Mouse (Mus musculus): ENCODE measurements around the gene Gm11037. TPM values are rescaled to one million over a fixed set of nuclear protein-coding genes. Genes with fewer than 3 reads are reported as not detected.

The Gm11037 gene
- polyA plus RNA-seq, 1 experiment from 2014 or later, result not detected

DNA sequence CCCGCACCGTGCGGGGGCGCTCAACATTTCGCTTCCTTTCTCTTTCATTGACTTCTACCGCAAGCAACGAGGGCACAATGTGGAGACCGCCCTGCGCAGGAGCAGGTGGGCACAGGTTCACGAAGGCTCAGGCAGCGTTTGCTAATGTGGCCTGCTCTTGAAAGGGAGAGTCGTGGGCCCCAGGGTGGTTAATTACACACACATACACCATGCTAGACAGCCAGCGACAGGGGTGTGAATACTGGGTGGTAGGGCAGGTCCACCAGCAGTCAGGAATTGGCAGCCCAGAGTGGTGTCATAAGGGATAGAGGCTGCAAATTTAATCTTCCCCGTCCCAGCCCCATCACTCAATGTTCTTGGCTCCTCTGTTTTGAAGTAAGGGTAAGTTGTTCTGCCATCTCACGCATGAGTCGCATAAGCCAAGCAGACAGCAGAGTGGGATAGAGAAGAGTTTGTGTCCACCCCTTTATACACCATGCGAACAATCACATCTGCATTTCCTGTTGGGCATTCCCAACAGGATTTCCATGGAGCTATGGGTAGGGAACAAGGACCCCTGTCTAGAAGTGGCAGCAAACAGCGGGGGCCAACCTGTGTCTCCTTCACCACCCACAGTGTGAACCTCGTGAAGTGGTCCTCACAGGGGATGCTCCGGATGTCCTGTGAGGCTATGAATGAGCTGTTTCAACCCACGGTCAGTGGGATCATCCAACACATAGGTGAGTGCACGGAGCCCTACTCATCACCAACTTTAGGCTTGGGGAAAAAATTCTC lies 9.9 kb downstream of the Gm11037 start:
- no peak overlapping the region for H3K27ac ChIP-seq (replicated peaks)
- peaks cover 5% of the 10 kb centered on the region for H3K4me1 ChIP-seq (replicated peaks)
- H3K9me3 ChIP-seq, result no peaks in the 10 kb centered on the region
- H3K36me3 ChIP-seq, result peaks cover 56% of the 10 kb centered on the region
- no peak for ATAC-seq (ENCODE audit: low read depth)
- no peak overlapping the region for H3K4me2 ChIP-seq
- no peaks in the 10 kb centered on the region for H3K27me3 ChIP-seq
- H3K4me3 ChIP-seq, result no peak overlapping the region
- WGBS, result 69% methylated on average over 22 of the region's 22 CpGs
- H3K9ac ChIP-seq, result no peak overlapping the region

GRCm38 (mm10) chr2:131145121-131145520 lies 11.8 kb downstream of the Gm11037 start:
- H3K27ac ChIP-seq (replicated peaks), result no peak overlapping the region
- WGBS, result 69% methylated on average over 13 of the region's 13 CpGs
- no peaks in the 10 kb centered on the region for H3K9me3 ChIP-seq
- no peak overlapping the region for H3K9ac ChIP-seq
- no peaks in the 10 kb centered on the region for H3K27me3 ChIP-seq
- ATAC-seq (ENCODE audit: low read depth), result no peak
- peaks cover 5% of the 10 kb centered on the region for H3K4me1 ChIP-seq (replicated peaks)
- H3K4me3 ChIP-seq, result no peak overlapping the region
- H3K4me2 ChIP-seq, result no peak overlapping the region
- peaks cover 70% of the 10 kb centered on the region for H3K36me3 ChIP-seq

DNA sequence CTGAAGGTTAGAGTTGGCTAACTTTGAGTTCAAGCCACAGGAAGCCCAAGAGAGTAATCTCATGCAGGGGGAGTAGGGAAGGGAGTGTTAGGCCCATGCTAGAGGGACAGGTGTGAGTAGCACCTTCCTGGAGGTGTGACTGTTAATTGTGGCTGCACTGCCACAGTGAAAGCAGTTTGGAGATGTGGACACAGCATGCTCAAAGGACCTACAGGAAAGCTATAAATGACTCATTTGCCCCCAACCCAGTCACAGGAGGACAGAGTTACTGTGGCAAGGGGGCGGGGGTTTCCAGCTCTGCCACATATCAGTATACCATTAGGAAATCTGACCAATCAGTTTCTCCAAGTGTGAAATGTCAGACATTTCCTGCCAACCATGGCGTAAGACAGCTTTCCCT lies 12.2 kb downstream of the Gm11037 start:
- H3K9ac ChIP-seq, result no peak overlapping the region
- WGBS, result 88% methylated on average over 2 of the region's 2 CpGs
- ATAC-seq (ENCODE audit: low read depth), result no peak
- no peaks in the 10 kb centered on the region for H3K27me3 ChIP-seq
- no peak overlapping the region for H3K27ac ChIP-seq (replicated peaks)
- peaks cover 5% of the 10 kb centered on the region for H3K4me1 ChIP-seq (replicated peaks)
- H3K36me3 ChIP-seq, result peaks cover 74% of the 10 kb centered on the region
- H3K9me3 ChIP-seq, result no peaks in the 10 kb centered on the region
- no peak overlapping the region for H3K4me3 ChIP-seq
- no peak overlapping the region for H3K4me2 ChIP-seq

- Histone ChIP-seq H3K4me2 (no peak overlapping the region), H3K4me3 (no peak overlapping the region), H3K27me3 (no peaks in the 10 kb centered on the region), H3K9me3 (no peaks in the 10 kb centered on the region), H3K4me1 (replicated peaks) (peaks cover 5% of the 10 kb centered on the region), H3K36me3 (peaks cover 82% of the 10 kb centered on the region), H3K27ac (replicated peaks) (no peak overlapping the region), H3K9ac (no peak overlapping the region)
- ATAC-seq (ENCODE audit: low read depth), result no peak
- 91% methylated on average over 21 of the region's 21 CpGs for WGBS
Measured at GRCm38 (mm10) chr2:131146193-131147042, 13.1 kb downstream of the Gm11037 start.

DNA sequence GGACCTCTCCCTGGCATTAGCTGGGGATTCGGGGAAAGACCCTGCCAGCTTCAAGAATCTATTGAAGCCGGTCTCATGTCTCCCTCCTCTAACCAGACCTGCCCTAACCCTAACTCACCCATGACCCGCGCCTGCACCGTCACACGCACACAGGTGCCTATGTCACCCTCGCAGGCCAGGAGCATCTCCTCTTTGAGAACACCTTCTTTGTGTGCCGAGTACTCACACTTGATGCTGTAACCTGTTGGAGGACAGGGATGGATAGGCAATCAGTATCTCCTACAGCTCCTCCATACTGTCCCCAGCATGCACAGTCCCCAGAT lies 13.7 kb downstream of the Gm11037 start:
- 95% methylated on average over 8 of the region's 8 CpGs for WGBS
- Histone ChIP-seq H3K27me3 (no peaks in the 10 kb centered on the region), H3K4me1 (replicated peaks) (peaks cover 5% of the 10 kb centered on the region), H3K4me2 (no peak overlapping the region), H3K36me3 (peaks cover 88% of the 10 kb centered on the region), H3K9ac (no peak overlapping the region), H3K27ac (replicated peaks) (no peak overlapping the region), H3K4me3 (no peak overlapping the region), H3K9me3 (no peaks in the 10 kb centered on the region)
- no peak for ATAC-seq (ENCODE audit: low read depth)

DNA sequence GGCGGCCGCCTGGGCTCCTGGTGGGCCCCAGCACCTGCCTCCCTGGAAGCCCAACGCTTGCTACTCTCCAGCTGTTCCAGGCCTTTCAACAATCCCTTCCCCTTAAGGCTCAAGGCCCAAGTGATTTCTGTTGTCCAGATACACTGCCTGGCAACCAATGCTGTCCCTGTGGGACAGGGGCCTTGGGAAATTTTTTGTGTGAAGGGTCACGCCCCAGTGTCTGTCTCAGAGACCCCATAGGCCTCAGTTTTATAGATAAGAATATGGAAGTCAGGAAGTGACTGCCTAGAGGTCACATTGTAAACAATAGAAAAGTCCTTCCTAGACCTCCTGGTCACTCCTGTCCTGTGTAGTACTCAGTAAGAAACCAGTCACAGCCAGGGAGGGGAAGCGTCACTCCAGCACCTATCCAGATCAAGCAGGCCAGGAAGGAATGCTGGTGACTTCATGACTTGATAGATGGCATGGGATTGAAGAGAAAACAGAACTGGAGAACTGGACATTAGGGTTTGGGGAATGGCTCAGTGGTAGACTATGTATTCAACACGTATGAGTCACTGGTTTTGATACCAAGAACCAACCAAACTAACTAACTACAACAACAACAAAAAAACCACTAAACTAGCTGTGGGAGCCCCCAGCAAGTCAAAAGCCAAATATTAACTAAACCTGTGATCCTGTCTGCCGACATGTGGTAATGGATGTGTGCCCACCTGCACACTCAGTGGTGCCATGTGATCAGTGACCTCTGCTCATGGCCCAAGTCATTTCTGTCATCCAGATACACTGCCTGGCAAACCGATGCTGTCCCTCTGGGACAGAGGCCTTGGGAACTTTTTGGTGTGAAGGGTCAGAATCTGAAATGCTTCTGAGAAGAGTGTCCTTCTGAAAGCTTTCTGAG lies 15.3 kb downstream of the Gm11037 start:
- no peak for ATAC-seq (ENCODE audit: low read depth)
- no peaks in the 10 kb centered on the region for H3K9me3 ChIP-seq

DNA sequence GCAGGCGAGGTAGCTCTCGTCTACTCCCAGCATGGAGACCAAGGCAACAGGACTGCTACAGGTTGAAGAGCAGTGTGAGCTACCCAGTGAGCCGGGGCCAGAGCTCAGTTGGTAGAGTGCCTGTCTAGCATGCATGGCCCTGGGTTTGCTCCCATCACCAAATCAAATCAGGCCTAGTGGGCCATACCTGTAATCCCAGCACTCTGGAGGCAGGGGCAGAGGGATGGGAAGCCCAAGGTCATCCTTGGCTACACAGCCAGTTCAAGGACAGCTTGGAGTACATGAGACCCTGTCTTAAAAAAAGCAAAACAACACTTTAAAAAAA lies 15.9 kb downstream of the Gm11037 start:
- ATAC-seq (ENCODE audit: low read depth), result no peak
- Histone ChIP-seq H3K4me1 (replicated peaks) (no peaks in the 10 kb centered on the region), H3K4me2 (no peak overlapping the region), H3K9ac (no peak overlapping the region), H3K36me3 (peaks cover 91% of the 10 kb centered on the region), H3K4me3 (no peak overlapping the region), H3K27ac (replicated peaks) (no peak overlapping the region), H3K27me3 (no peaks in the 10 kb centered on the region), H3K9me3 (no peaks in the 10 kb centered on the region)
- WGBS, result 96% methylated on average over 3 of the region's 3 CpGs

More for the DNA sequence above, 15.3 kb downstream of the Gm11037 start:
- WGBS, result 89% methylated on average over 8 of the region's 8 CpGs
- Histone ChIP-seq H3K4me3 (no peak overlapping the region), H3K36me3 (peaks cover 95% of the 10 kb centered on the region), H3K9ac (no peak overlapping the region), H3K27ac (replicated peaks) (no peak overlapping the region), H3K4me1 (replicated peaks) (no peaks in the 10 kb centered on the region), H3K4me2 (no peak overlapping the region), H3K27me3 (no peaks in the 10 kb centered on the region)

DNA sequence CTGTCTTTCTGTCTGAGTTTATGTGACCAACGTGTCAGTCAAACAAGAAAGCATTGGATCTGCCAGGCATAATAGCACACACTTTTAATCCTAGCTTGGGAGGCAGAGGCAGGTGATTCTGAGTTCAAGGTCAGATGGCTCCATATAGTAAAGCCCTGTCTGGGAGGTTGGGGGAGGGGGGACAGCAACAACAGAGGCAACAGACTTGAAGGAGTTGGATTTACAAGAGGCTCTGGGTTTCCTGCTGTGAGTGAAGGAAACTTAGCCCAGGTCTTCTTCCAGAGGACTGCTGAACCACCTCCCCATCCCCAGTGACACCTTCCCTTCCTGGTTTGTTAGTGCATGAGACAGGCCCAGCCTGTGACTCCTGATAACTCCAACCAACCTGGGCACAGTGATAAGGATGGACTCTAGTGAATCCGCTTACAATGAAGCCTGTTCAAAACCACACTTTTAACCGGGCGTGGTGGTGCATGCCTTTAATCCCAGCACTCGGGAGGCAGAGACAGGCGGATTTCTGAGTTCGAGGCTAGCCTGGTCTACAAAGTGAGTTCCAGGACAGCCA lies 19.0 kb downstream of the Gm11037 start:
- Histone ChIP-seq H3K4me1 (replicated peaks) (peaks cover 13% of the 10 kb centered on the region), H3K27me3 (no peaks in the 10 kb centered on the region), H3K4me3 (no peak overlapping the region), H3K36me3 (peaks cover 66% of the 10 kb centered on the region), H3K9me3 (no peaks in the 10 kb centered on the region), H3K27ac (replicated peaks) (no peak overlapping the region), H3K9ac (no peak overlapping the region), H3K4me2 (no peak overlapping the region)
- 93% methylated on average over 7 of the region's 7 CpGs for WGBS
- ATAC-seq (ENCODE audit: low read depth), result no peak

- ATAC-seq (ENCODE audit: low read depth), result no peak
- WGBS, result 94% methylated on average over 4 of the region's 4 CpGs
- Histone ChIP-seq H3K27me3 (no peaks in the 10 kb centered on the region), H3K4me2 (no peak overlapping the region), H3K36me3 (peaks cover 48% of the 10 kb centered on the region), H3K27ac (replicated peaks) (no peak overlapping the region), H3K4me3 (no peak overlapping the region), H3K4me1 (replicated peaks) (peaks cover 31% of the 10 kb centered on the region), H3K9ac (no peak overlapping the region), H3K9me3 (no peaks in the 10 kb centered on the region)
Measured at GRCm38 (mm10) chr2:131154036-131154435, 20.7 kb downstream of the Gm11037 start.

- Histone ChIP-seq H3K4me1 (replicated peaks) (peaks cover 43% of the 10 kb centered on the region), H3K27me3 (no peaks in the 10 kb centered on the region), H3K27ac (replicated peaks) (no peak overlapping the region), H3K4me2 (no peak overlapping the region; the same call in 1 of the 2 replicates), H3K9me3 (no peaks in the 10 kb centered on the region), H3K9ac (no peak overlapping the region), H3K36me3 (peaks cover 21% of the 10 kb centered on the region; the same call in 1 of the 2 replicates), H3K4me3 (no peak overlapping the region)
- 91% methylated on average over 7 of the region's 7 CpGs for WGBS
- no peak for ATAC-seq (ENCODE audit: low read depth)
Measured at GRCm38 (mm10) chr2:131156987-131157386, 23.7 kb downstream of the Gm11037 start.

DNA sequence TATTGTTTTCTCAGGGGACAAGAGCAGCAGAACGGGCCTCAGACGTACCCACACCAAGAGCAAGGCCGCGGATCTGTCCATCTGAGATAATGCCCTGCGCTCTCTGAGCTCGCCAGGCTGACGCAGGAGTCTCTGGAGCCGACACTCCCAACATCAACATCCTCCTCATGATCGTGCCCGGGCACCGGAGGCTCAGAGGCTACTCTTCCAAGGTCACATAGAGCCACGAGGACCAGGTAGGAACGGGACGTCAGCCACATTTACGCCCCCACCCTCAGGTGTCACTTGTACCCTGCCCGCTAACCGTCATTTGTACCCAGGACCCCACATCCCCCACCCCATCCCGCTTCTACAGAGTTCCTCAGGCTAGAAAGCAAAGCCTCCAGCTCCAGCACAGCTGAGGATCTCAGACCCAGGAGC lies 26.2 kb downstream of the Gm11037 start:
- Histone ChIP-seq H3K36me3 (peaks cover 6% of the 10 kb centered on the region; the same call in 1 of the 2 replicates), H3K27me3 (no peaks in the 10 kb centered on the region), H3K27ac (replicated peaks) (peak overlapping the region; percentile 93), H3K4me1 (replicated peaks) (peaks cover 43% of the 10 kb centered on the region), H3K9ac (peak overlapping the region; percentile 92), H3K9me3 (no peaks in the 10 kb centered on the region), H3K4me2 (peak overlapping the region; percentile 95), H3K4me3 (peak overlapping the region; percentile 60)
- peak; percentile 60 for ATAC-seq (ENCODE audit: low read depth)
- under 1% methylated on average over 18 of the region's 18 CpGs for WGBS

Measured in neural tube, embryonic 13.5 days (tissue).